Mouse (Mus musculus): ENCODE measurements around the gene Snx18. TPM values are rescaled to one million over a fixed set of nuclear protein-coding genes. Genes with fewer than 3 reads are reported as not detected.

Gene Snx18
- total RNA-seq (2014; rRNA removed) (15.4 and 18.1 TPM in 2 replicates), polyA plus RNA-seq (2012; rRNA removed) (7.2 and 7.5 TPM in 2 replicates)

- Histone ChIP-seq H3K27ac (replicated peaks; ENCODE audit: insufficient read depth, low read depth, low read length) (peak within 1 kb of the TSS; percentile 93), H3K27me3 (ENCODE audit: control insufficient read depth, insufficient read depth, low read length) (no peaks in the 10 kb centered on the region), H3K36me3 (ENCODE audit: control insufficient read depth, insufficient read depth, low read length) (no peaks in the 10 kb centered on the region), H3K4me3 (ENCODE audit: insufficient read depth, low read depth, low read length) (peak within 1 kb of the TSS; percentile 95), H3K9ac (ENCODE audit: low read depth, low read length) (peak within 1 kb of the TSS; percentile 99), H3K79me2 (ENCODE audit: control insufficient read depth, insufficient read depth, low read length) (peaks cover 20% of the 10 kb centered on the region), H3K4me1 (ENCODE audit: control insufficient read depth, insufficient read depth, low read length) (peaks cover 13% of the 10 kb centered on the region)
- peak; percentile 72 for DNase-seq (ENCODE audit: extremely low read depth, low read depth, low spot score)
- TF ChIP-seq POLR2A (IDR thresholded peaks at IDR 0.05; ENCODE audit: extremely low read depth, insufficient read depth, low read length): peak; percentile 92
- TF ChIP-seq CTCF (IDR thresholded peaks at IDR 0.05; ENCODE audit: low read depth, low read length): peak; percentile 91
- under 1% methylated on average over 115 of the region's 119 CpGs for WGBS
Measured at GRCm38 (mm10) chr13:113617891-113618823, at the start of gene Snx18. Snx18 (minus strand) TSS chr13:113618564.

DNA sequence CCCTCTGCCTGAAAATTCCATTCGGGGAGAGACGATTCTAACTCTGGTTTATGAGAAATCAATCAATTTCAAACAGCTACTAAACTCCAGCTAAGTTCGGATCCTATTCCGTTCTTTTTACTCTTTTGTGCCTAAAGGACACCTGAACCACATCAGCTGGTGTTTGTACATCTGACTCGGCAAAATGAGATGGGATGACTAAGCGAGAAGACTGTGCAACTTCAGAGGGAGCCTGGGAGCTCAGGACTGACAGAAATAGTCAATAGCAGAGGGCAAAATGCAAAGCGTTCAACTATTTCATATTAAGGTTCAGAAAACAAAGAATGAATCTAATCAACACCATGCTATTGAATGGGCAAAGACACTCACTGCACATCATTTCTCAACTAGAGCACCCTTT lies 45.5 kb upstream of the Snx18 start:
- TF ChIP-seq CTCF (IDR thresholded peaks at IDR 0.05; ENCODE audit: low read depth, low read length) (no peak), POLR2A (IDR thresholded peaks at IDR 0.05; ENCODE audit: extremely low read depth, insufficient read depth, low read length) (no peak)
- Histone ChIP-seq H3K79me2 (ENCODE audit: control insufficient read depth, insufficient read depth, low read length) (no peaks in the 10 kb centered on the region), H3K4me3 (ENCODE audit: insufficient read depth, low read depth, low read length) (no peak overlapping the region), H3K4me1 (ENCODE audit: control insufficient read depth, insufficient read depth, low read length) (no peaks in the 10 kb centered on the region), H3K36me3 (ENCODE audit: control insufficient read depth, insufficient read depth, low read length) (no peaks in the 10 kb centered on the region), H3K27ac (replicated peaks; ENCODE audit: insufficient read depth, low read depth, low read length) (no peak overlapping the region), H3K9ac (ENCODE audit: low read depth, low read length) (no peak overlapping the region), H3K27me3 (ENCODE audit: control insufficient read depth, insufficient read depth, low read length) (no peaks in the 10 kb centered on the region)
- 81% methylated on average over 7 of the region's 7 CpGs for WGBS
- DNase-seq (ENCODE audit: extremely low read depth, low read depth, low spot score): no peak

- WGBS: 75% methylated on average over 28 of the region's 28 CpGs
- H3K36me3 ChIP-seq (ENCODE audit: control insufficient read depth, insufficient read depth, low read length): no peaks in the 10 kb centered on the region
- no peak within 1 kb of the TSS for H3K9ac ChIP-seq (ENCODE audit: low read depth, low read length)
- no peaks in the 10 kb centered on the region for H3K4me1 ChIP-seq (ENCODE audit: control insufficient read depth, insufficient read depth, low read length)
- H3K4me3 ChIP-seq (ENCODE audit: insufficient read depth, low read depth, low read length): no peak within 1 kb of the TSS
- TF ChIP-seq CTCF (IDR thresholded peaks at IDR 0.05; ENCODE audit: low read depth, low read length) (no peak), POLR2A (IDR thresholded peaks at IDR 0.05; ENCODE audit: extremely low read depth, insufficient read depth, low read length) (no peak)
- no peak for DNase-seq (ENCODE audit: extremely low read depth, low read depth, low spot score)
- no peaks in the 10 kb centered on the region for H3K27me3 ChIP-seq (ENCODE audit: control insufficient read depth, insufficient read depth, low read length)
- no peak within 1 kb of the TSS for H3K27ac ChIP-seq (replicated peaks; ENCODE audit: insufficient read depth, low read depth, low read length)
- no peaks in the 10 kb centered on the region for H3K79me2 ChIP-seq (ENCODE audit: control insufficient read depth, insufficient read depth, low read length)
Measured at GRCm38 (mm10) chr13:113663151-113663779, 44.9 kb upstream of the Snx18 start, which contains the start of gene Hspb3. Hspb3 (minus strand) TSS chr13:113663676.

DNA sequence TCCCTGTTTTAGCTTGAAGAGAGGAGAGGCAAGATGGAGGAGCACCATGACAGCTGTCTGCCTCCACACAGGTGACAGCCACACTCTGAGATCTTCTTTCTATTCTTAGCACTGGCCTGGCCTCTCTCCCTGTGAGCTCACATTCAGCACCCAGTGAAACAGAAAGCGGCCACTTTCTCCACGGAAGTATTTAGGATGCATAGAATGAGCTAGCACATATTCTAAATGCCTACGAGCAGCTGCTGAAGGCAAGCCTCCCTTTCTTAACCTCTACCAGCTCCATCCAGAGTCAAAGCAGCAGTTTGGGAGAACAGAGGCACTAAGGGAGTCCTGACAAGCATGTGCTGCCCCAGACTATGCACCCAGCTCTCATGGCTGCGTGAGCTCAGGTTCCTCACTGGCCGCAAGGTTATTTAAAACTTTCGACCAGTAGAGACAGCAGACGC lies 43.5 kb upstream of the Snx18 start:
- Histone ChIP-seq H3K79me2 (ENCODE audit: control insufficient read depth, insufficient read depth, low read length) (no peaks in the 10 kb centered on the region), H3K27ac (replicated peaks; ENCODE audit: insufficient read depth, low read depth, low read length) (no peak overlapping the region), H3K36me3 (ENCODE audit: control insufficient read depth, insufficient read depth, low read length) (no peaks in the 10 kb centered on the region), H3K9ac (ENCODE audit: low read depth, low read length) (no peak overlapping the region), H3K4me3 (ENCODE audit: insufficient read depth, low read depth, low read length) (no peak overlapping the region), H3K27me3 (ENCODE audit: control insufficient read depth, insufficient read depth, low read length) (no peaks in the 10 kb centered on the region), H3K4me1 (ENCODE audit: control insufficient read depth, insufficient read depth, low read length) (no peaks in the 10 kb centered on the region)
- WGBS: 81% methylated on average over 7 of the region's 7 CpGs
- no peak for TF ChIP-seq POLR2A (IDR thresholded peaks at IDR 0.05; ENCODE audit: extremely low read depth, insufficient read depth, low read length)
- TF ChIP-seq CTCF (IDR thresholded peaks at IDR 0.05; ENCODE audit: low read depth, low read length): no peak
- DNase-seq (ENCODE audit: extremely low read depth, low read depth, low spot score): no peak

- no peaks in the 10 kb centered on the region for H3K36me3 ChIP-seq (ENCODE audit: control insufficient read depth, insufficient read depth, low read length)
- H3K27me3 ChIP-seq (ENCODE audit: control insufficient read depth, insufficient read depth, low read length): no peaks in the 10 kb centered on the region
- TF ChIP-seq POLR2A (IDR thresholded peaks at IDR 0.05; ENCODE audit: extremely low read depth, insufficient read depth, low read length) (no peak), CTCF (IDR thresholded peaks at IDR 0.05; ENCODE audit: low read depth, low read length) (no peak)
- H3K9ac ChIP-seq (ENCODE audit: low read depth, low read length): no peak overlapping the region
- no peak for DNase-seq (ENCODE audit: extremely low read depth, low read depth, low spot score)
- H3K27ac ChIP-seq (replicated peaks; ENCODE audit: insufficient read depth, low read depth, low read length): no peak overlapping the region
- no peak overlapping the region for H3K4me3 ChIP-seq (ENCODE audit: insufficient read depth, low read depth, low read length)
- no peaks in the 10 kb centered on the region for H3K4me1 ChIP-seq (ENCODE audit: control insufficient read depth, insufficient read depth, low read length)
- whole genome bisulfite sequencing: 89% methylated on average over 9 of the region's 9 CpGs
- no peaks in the 10 kb centered on the region for H3K79me2 ChIP-seq (ENCODE audit: control insufficient read depth, insufficient read depth, low read length)
Measured at GRCm38 (mm10) chr13:113660576-113661310, 42.4 kb upstream of the Snx18 start.

All from liver, adult 2 months (tissue).